Mouse (Mus musculus) cerebellum, adult 8-10 months (tissue): Measurements from ENCODE around the gene Smarca2.
"Not testable (repeated sequence)": the region's sequence is repeated elsewhere in the genome, so short reads cannot be mapped to it uniquely, and the experiment has no call there.

ENCODE experiments used
- DNase-seq: peaks from one replicate; pipeline ENCODE4 v3.0.0; 2022

Smarca2 gene

DNA sequence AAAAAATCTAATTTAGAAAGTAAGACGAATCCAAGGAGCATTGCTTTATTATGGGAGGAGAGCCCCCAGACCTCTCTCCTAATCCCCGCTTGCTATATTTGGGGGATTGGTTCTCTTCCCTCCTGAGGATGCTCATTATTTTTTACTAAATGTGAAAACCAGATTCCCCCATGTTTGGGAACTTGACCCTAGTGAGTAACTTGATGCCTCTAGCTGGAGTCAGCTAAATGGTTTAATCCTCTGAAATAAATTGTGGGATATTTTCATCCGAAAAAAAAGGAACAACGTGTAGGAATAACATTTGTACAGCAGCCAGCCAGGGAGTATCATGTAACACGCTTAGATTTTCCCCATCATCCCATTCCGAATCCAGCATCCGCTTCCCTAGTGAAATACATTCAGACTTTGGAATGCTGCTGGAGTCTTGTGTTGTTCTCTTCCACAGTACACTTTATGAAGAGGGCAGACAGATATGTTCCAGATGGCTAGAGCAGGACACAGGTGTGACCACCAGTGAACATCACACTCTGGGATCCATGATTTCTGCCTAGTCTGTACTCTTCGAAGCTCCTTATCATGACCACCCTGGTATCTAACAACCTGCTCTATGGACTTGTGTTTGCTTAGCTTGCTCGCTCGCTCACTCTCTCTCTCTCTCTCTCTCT is 99.8 kb downstream of the Smarca2 start:
- DNase-seq = no peak

DNA sequence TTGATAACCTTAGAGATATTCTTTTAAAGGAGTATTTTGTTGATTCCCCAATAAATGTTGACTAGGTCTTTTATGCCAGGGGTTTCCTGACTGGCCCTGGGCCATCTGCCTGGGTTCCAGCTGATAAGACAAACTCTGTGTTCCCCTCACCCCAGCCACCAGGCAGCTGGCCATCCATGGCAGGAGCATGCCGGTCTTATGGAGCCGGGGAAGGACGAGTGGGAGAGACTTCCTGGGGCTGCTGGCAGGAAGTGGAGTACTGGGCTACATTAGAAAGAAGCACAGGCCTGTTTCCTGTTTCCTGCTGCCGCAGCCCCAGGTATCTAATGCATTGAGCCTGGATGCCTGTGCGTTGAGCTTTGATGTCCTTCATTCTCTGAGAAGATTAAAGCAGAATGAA is 102.1 kb downstream of the Smarca2 start:
- DNase-seq = no peak

DNA sequence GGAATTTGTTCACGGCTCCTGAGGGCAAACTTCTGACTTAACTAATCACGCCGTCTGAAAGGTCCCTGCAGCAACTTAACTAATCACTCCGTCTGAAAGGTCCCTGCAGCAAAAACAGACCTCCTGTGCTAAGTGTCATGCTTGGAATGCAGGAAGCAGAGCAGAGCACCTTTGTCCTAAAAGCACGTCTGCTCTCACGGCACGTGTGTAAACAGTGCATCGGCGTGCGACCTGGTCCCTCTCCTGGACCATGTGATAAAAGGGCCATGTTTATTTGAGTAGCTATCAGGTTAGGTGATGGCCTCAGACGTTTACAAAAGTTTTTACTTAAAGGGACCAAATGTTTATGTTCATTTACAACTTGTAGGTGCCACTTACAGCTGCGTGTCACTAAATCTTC is 104.2 kb downstream of the Smarca2 start:
- no peak for DNase-seq

DNA sequence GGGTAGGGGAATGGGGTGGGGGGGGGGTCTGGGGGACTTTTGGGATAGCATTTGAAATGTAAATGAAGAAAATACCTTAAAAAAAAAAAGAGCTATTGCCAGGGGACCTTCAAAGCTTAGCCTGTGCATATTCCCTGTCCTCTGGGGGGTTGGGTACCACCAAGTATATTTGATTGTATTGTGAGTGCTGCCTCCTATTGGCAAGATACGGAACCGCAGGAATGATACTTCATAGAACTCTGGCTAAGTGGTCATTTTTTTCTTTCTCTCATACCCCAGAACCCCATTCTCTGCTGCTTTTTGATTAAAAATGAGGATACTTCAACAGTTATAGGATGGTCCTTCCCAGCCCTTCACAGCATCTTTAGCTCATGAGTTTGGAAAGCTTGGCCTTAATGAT is 106.4 kb downstream of the Smarca2 start:
- DNase-seq = no peak

DNA sequence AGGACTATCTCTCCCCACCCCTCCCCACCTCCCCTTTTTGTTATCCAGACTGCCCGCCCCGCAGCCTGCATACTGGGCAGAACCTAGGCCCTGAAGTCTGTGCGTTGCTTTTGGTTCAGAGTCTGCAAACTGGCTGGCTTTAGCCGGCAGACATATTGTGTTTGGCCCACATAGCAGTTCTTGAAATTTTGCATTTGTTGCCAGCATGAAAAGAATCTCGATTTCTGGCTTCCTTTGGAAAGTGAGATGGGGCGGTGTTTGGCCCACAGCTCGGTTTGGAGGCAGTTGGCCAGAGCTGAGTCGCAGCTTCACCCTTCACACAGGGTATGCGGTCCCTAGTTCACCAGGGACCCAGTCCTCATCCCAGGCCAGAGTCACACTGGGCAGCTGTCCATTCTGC is 111.4 kb downstream of the Smarca2 start:
- no peak for DNase-seq

DNA sequence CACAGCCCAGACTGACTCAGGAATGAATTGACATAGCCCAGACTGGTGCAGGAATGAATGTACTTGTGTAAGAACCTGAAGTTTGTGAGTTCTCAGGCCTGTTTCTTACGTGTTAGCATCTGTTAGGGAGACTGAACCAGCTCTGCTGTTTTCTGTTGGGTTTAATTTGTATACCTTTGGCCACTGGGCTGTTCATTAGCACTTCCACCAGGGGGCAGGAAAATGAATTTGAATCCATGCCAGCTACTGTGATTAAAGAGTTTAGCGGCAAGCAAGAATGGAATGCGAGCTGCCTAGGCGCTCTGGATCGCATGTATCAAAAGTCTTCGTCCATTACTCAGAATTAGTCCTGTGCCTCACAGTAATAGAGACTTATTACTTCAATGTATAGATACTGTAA is 113.4 kb downstream of the Smarca2 start:
- peak; percentile 81 for DNase-seq

DNA sequence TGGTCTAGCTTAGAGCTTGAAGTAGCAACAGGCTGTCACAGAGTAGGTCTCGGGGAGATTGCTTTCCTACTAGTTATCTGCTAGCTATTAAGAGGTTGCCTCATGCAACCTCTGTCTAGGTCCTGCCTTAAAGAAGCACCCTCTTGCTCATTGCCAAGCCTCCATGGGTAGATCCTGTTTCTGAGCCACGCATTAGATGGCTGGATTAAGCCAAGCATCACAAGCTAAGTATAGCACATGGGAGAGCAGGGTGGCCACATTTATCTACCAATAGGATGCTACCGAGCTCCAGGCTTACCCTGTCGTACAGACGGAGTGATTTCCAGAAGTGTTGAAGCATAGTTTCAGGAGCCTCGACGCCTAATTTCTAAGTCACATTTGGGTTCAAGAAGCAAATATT is 114.3 kb downstream of the Smarca2 start:
- DNase-seq = no peak

DNA sequence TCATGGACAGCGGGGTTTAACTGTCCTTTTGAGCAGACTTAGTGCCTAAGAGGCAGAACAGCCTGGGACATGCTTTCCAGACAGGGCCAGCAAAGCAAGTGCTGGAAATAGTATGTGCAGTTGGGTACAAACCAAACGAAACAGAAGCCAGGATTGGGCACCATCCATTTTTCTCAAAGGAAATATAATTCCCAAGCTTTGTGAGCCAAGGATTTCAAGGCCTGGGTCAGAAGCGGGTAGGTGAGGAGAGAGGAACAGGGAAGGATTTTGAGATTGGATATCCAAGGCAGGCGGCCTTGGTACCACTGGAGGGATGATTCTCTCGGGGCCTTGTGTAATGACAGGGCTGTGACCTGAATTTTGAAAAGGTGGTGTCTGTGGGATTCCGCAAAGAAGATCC is 116.9 kb downstream of the Smarca2 start:
- peak; percentile 36 for DNase-seq

DNA sequence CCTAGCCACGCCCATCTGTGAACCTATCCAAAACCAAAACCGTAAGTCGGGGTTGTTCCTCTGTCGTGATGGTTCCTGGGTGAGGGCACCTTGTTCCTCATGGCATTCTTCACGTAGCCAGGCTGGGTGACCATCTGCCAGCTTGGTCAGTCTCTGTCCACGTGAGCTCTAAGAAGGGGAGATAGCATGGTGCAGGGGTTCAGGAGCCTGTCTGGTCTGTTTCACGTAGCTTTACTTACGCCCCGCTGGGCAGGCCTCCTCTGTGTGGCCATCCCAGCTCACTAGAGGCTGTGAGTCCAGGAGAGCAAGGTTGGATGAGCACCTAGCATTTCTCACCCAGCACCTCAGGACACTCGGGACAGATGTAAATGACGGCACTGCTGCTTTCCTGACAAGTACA is 119.0 kb downstream of the Smarca2 start:
- no peak for DNase-seq

DNA sequence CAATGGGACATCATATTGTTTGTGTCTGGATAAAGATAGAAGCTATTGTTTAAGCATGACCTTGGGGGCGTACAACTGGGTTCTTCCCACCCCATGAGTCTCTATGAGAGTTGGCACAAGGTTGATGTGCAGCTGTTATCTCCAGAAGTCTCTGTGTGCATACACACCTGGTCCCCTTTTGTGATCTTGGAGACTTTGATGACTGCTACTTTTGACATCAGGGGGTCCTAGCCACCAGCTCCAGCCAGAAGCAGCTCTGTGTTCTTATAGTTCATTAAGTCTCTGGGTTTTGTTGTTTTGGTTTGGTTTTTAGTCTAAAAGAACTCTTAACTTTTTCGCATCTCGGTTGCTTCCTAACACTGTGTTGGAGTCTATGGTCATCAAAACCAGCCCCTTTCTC is 119.8 kb downstream of the Smarca2 start:
- DNase-seq = no peak

DNA sequence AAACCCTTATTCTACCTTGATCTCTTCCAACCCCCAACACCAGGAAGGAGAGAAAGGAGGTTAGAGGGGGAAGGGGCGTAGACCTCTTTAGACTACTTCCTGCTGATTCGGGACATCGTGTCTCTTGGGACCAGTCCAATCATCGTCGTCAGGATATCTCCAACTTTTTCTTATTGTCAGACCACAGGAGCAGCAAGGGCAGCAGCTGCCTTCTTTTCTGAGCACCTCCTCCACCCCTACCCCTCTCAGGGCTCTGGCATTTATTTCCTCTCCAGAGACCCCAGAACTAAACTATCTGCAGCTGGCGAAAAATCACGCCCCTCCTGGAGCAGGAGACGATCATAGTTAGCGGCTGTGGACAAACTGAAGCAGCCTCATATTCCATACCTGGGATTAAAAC is 122.9 kb downstream of the Smarca2 start:
- DNase-seq = no peak

DNA sequence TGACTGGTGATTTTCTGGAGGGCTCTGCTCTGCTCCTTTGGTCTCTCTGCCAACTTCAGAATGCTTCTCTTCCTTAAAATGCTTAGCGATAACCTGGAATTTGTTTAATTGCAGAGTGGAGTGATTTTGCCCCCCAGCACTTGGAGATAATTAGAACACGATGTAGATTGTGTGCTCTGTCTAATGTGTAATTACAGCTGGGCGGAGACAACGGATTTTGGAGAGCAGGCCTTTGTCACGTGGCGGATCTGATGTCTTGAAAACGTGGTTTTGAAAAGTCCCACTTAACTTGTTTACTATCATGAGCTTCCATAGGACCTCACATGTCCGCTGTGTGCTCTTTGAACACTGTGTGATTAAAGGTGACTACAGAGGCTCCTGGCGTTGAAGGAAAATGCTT is 125.6 kb downstream of the Smarca2 start:
- DNase-seq = no peak

DNA sequence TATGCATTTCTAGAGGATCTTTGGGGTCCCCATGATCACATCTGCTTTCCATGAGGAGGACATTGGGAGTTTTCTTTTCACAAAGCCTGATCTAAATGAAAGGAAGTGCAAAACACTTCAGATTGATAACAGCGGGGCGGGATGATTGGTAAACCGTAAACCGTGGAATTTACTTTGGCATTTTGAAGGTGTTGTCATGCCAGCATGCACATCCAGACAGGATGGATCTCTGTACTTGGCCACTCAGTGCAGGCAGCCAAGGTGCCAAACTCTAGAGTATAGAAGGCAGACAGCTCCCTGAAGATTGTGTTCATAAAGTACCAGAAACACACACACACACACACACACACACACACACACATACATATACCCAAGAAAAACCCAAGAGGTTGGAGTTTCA is 126.3 kb downstream of the Smarca2 start:
- no peak for DNase-seq

DNA sequence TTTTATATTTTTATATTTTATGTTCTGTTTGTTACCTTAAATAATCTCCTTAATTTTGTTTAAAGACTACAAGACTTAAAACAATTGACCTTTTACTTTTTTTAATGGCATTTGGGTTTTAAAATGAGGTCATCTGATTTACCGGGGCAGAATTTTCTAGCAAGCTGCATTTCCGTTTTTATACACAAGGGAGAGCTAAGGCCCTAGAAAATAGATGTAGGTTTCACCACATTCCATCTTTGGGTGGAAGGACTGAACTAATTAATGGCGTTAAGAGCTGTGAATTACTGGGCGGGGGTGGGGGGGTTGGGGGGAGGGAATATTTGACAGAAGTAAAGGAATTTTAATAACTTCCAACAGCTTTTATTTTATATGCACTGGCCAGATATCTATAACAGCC is 127.0 kb downstream of the Smarca2 start:
- DNase-seq = no peak

DNA sequence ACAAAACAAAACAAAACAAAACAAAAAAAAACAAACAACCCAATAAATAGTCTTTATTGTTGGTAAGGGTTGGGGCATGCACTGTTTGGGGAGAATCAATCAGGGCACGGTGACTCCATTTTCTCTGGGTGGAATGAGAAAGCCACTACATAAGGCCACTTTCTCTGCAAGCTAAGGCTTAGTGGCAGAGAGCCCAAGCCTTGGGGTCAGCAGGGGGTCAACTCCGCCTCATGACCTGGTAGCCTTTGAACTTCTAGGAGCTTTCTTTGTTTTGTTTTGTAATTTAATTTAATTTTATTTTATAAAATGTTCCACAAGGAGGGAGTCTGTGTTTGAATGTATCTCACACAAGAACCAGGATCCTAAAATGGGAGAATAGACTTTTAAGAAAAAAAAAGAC is 128.2 kb downstream of the Smarca2 start:
- DNase-seq = no peak

DNA sequence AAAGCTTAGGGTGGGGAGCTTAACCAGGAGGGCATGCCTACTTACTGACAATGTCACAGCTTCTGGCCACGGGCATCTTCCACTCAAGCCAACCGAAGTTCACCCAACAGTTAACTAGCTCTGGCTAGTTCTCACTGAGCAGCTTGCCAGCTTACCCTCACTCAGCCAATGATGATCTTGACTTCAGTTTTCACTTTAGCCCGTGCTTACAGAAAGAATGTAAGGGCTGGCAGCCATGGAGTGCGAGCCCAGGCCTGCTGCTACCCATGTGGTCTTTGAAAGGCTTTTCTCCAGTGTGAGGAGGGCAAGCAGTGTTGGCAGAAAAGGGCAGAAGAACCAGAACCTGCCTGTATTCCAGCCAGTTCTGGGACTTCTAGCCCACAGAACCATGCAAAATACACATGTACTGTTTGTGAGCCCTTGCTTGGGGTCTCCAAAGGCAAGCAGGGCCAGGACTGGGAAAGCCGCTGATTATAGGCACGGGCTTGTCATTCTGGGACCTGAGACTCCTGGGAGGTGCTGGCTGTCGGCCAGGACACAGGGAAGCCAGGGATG is 128.8 kb downstream of the Smarca2 start:
- no peak for DNase-seq

DNA sequence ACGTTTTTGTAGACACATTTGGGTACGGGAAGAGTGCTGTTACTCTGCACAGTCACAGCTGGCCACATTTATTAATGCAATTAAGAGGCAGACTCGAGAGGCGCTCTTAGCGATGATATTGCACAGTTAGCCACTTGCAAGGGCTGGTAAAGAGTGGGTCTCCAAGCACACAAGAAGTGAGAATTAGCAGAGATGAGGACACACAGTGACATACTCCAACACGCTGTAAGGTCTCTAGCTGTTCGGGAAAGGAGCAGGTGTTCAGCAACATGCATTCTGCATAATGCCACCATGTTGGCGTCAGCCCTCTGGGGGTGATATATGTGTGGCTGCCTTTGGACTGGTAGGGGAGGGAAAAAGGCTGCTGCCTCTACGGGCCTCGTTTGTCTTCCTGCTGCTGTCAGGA is 129.9 kb downstream of the Smarca2 start:
- DNase-seq = no peak

DNA sequence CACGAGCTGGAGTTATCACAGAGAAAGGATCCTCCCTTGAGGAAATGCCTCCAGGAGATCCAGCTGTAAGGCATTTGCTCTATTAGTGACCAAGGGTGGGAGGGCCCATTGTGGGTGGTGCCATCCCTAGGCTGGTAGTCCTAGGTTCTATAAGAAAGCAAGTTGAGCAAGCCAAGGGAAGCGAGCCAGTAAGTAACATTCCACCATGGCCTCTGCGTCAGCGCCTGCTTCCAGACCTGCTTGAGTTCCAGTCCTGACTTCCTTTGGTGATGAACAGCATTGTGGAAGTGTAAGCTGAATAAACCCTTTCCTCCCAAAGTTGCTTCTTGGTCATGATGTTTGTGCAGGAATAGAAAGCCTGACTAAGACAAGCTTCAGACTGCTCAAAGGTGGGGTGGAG is 140.2 kb downstream of the Smarca2 start:
- not testable (repeated sequence) for DNase-seq

DNA sequence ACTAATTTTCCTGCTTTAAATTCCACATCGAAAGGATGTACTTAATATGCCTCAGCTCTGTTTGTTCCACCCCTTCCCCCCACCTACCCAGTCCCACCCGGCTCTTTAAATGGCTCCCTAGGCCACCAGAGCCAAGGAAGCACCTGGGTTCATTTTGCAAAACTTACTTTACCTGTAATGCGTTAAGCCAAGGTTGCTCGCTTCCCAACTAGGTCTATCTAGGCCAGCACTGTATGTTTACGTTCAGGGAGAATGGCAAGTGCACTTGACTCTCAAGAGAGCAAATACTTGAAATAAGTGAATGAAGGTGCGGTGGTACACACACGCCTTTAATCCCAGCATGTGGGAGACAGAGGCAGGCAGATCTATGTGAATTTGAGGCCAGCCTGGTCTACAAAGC is 140.7 kb downstream of the Smarca2 start:
- DNase-seq = no peak

DNA sequence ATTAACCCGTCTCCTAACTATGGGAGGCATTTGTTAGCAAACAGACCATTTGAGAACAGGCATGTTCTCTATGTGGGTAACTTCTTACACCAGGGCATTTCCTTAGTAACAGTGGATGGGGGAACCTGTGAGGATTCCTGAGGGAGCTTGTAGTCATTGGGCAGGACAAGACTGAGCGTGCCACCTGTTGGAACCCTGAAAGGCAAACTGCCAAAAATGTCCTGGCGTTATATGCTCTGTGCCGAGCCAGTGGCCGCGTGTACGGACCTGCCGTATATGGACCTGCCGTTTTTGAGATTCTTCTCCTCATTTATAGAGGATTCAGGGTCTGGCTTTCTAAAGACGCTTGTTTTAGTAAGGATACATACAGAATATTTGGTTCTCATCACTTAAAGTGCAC is 141.4 kb downstream of the Smarca2 start:
- DNase-seq = peak; percentile 45

DNA sequence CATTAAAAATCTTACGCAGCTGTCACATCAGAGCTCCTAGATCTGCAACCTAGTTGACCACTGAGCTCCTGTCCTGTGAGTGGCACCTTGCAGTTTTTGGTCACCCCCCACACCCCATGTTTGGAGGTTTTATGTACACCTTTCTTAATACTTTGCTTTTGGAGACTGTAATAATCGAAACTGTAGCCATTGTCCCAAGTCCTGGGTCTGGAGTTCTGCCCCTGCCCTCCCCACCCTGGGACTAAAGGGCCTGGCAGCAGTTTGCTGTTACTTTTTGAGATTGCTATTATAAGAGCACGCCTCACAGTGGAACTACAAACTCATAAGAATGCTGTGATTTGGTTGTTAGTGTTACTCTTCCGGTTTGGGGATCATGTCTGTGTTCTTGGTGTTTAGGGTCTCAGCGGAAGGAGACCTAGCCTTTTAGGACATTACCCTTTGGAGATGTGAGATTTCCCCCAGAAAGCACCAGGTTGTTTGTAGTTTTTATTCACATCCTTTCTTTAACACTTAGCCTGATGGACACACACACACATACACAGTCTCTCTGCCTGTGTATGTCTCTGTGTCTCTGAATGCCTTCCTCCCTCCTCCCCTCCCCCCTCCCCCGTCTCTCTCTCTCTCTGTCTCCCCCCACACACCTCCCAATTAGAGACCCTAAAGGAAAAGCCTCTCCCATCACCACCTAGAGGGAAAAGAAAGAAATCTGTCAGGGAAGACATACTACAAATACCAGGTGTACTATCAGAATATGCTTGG is 142.0 kb downstream of the Smarca2 start:
- DNase-seq = no peak

DNA sequence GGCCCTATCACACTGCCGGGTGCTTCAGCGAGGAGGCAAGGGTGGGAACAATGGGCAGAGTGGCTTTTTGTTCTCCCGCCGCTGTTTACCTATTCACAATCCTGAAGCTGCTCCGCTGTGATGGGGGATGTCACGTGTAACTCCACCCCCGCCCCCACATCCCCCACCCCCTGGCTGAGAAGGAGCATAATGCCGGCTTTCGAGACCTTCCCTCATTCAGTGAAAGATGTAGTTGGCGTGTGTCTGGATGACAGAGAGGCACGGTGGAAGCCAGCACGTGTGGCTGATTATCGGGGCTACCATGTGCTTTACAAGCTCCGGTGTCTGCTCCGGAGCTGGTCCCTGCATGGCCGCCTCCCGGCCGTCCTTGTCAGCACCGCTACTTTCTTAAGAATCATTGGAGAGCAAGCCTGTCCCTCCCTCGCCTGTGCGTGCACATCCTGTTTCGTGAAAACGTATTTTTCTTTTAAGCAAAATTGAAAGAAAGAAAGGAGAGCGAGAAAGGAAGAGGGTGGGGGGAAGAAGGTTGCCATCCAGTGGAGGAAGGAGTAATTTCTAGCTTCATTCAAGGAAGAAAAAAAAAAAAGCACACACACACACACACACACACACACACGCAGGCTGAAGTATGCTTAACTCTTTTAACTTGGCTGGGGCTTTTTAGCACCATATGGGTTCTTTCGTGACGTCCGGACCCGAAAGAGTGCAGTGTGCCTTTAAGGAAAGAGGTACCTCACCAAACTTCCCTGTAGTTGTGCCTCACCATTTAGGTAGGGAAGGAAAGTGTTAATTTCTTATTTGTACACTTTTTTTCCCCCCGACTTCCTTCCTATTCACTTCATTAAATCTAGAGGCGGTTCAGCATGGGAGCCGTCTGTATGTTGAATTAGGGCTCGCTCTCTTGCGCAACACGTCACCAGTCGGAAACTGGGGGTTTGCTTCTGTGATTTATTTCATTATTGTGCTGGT is 143.0 kb downstream of the Smarca2 start:
- peak; percentile 56 for DNase-seq

DNA sequence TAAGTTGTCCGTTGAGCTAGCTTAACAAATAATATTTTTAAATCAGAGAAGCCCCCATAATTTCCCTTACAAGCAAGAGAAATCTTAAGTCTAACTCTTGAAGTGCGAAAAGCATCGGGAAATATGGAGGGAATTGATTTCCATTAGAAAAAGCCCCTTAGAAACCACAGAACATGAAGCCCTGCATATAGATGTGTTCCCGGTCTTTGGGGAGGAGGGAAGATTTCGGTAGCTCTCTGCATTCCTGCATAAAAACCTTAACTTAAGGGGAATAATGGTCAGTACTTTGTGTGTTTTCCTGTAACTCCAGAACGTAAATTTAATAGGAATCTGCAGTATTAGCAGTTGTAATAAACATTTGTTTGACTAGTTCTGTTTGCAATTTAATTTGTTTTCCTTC is 143.8 kb downstream of the Smarca2 start:
- no peak for DNase-seq
